Mouse (Mus musculus) c-Kit-positive CD71-negative TER-119-negative erythroid progenitor cells, embryonic 14.5 days (primary cell): ENCODE results near the gene Kcnq4.

ENCODE experiments used
- DNase-seq: peaks from one replicate; pipeline ENCODE4 v3.0.0-alpha.2; 2013; ENCODE audit warnings: low read depth

The Kcnq4 gene

DNA sequence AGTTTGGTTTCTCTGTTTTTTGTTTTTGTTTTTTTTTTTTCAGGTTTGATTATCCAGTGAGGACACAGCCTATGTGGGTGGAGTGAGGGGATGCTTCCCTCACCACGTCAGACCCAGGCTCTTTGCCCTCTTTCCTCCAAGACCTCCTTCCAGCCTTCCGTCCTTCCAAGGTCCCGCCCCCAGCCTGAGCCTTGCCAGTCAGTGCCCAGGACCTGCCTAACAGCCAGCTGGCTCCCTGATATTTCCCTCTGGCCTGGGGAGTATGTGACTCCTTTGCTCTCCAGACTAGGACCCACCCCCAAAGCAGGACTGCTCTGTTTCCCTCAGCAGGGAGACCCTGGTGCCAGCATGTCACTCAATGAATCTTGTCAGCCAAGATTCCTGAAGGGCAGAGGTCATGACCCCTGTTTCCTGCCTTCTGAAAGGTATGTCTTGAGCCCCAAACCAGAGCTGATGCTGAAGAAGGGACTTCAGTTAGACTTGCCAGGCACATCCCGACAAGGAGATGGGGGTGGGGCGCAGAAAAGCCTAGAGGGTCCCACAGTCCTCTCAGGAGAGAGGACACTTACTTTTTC lies 22.8 kb downstream of the Kcnq4 start:
- no peak for DNase-seq

DNA sequence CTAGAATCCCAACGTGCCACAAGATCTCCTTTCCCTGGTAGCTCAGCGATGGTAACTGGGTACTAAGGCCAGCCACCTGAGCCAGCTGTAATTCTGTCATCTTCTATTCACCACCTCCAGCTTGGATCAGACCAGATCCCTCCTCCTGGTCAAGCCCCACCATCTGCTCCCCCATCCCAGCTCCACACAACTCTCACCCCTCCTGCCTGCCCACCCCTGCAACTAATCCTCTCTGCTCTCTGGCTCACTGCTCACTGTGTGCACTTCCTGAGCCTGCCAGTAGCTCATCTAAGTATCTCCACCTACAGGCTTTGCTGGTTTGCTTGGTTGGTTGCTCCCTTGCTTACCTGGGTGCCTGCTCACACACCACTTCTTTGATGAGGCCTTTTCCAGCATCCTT lies 26.8 kb downstream of the Kcnq4 start:
- DNase-seq, result no peak

DNA sequence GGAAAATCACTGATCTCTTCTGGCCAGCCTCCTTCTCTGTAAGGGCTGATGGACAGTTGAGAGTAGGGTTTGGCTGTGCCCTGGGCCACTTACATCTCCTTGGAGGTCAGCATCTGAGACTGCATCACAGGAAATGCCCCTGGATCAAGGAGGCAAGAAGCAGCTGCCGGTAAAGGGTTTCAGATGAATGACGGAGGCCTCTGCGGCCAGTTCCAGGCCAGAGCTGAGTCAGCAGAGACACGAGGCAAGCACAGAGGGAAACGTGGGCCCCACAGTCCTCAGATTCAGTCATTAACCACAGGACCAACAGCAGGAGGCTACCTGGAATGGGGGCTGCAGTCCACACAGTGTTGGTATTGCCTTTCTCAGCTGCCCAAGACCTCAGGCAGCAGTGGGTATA lies 29.3 kb downstream of the Kcnq4 start:
- DNase-seq, result no peak

DNA sequence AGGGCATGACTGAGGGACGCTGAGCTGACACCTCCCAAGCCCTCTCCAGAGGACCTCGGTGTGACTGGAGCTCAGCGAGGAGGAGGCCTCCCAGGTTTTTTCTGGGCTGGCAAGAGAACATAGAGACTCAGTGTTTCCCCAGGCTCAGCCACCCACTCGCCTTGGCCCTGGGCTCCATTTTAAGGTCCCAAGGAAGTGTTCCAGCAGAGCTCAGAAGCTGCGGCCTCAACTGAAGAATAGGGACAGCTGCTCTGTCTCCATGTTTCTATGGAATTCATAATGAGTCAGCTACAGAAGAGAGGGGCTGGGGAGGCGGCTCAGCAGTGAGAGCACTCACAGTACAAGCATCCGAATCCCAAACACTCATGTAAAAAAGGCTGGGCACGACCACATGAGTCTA lies 30.8 kb downstream of the Kcnq4 start:
- DNase-seq, result no peak

DNA sequence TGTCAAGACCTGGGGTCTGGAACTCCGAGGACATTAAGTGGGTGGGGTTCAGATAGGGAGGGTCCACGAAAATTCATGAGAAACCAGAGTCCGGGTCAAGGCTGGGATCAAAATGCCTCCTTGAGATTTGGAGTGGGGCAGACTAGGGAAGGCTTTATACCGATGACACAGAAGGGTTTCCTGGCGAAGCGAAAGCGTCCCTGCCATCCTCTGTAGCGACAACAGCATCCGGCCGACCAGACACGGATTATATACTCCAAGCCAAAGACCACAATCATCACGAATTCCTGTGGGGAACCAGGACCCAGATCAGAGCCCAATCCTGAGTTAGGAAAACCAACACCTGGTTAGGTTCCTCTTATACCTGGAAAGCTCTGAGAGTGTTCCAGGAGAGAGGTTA lies 31.6 kb downstream of the Kcnq4 start:
- no peak for DNase-seq

DNA sequence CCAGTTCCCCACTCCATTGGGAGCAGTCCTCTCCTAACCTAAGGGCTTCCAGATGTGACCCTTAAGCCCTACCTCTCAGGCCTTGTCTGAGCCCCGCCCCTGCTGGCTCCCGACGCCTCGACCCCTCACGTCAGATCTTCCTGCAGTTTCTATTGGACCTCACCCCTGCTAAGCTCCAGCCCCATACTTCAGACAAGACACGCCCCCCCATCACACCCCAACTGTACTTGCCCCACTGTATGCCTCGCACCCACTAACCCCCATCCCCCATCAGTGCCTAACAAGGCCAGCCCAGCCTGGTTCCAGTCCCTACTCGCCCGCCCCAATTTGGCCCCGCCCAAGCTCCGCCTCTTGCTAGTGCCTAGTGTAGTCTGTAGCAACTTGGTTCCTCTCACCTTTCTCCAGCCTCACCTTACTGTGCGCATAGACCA lies 32.3 kb downstream of the Kcnq4 start:
- peak; percentile 28 for DNase-seq

DNA sequence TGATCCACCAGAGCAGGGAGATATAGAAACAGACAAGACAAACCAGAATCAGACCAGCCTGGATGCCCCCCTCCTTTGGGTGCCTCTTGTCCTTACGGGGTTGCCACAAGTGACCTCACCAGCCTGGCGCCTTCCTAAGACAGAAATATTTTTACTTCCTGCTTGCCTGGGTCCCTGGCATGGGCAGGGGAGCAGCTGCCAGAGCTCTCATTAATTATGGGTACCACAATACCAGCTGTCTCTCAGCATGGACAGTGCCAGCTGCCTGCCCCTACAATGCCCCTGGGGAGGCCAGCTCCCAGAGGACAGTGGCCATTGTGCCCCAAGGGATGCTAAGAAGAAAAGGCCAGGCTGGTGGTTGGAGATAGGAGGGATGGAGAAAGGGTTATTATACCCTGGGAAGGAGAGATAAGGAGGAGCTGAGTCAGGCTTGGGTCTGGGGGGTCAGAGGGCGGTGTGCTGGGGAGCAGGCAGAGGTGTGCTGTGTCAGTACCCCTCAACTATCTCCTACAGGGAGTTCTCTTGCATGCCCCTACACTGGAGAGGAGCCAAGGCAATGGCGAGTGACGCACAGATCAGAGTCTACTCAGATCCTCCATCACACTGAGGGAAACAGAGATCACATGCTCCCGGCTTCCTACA lies 34.4 kb downstream of the Kcnq4 start:
- DNase-seq, result no peak

DNA sequence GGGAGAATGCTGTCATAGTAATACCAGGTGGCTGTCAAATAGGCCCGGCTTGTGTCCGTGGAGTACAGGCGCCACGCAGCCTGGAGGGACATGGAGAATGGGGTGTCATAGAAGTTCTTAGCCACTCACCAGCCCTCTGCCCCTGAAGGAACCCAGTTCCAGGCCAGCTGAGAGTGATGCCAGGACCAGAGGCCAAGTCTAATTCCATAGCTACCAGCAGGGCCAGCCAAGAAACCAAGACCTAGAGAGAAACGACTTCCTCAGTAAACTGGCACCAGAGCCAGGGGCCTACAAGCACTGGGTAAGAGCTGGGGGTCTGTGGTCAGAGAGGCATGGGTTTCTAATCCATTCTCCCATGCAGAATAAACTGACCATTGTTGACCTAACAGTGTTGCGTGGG lies 35.4 kb downstream of the Kcnq4 start:
- no peak for DNase-seq

DNA sequence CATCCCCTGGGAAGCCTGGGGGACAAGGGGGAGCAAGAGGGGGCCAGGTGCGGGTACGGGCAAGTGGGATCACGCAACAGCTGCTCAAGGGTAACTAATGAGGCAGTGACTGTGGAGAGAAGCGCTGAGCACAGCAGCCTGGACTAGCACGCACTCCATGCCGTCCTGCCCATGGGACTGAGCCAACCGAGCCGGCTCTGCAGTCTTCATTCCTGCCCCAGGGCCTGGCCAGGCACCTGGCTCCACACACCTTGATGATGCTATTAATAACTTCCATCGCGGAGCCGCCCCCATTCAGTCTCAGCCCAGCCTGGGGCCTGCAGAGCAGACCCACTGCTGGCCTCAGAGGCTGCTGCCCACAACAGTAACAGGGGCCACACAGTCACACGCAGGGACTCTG lies 36.2 kb downstream of the Kcnq4 start:
- DNase-seq, result no peak

DNA sequence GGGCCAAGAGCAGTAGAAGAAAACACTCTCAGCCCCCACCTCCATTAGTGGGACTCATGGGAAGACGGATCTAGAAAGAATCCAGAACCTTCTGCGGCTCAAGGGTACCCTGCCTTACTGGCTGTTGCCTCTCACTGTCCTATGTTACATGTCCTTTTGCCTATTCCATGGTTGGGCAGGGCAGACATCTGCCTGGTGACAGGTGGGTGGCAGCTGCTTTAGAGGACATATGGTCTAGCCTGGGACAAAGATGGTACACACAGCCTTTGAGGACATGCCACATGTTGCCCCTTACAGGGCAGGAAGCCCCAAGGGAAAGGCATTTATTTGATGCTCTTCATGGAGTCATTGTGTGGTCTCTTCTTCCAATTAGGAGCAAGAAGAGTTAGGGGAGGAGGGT lies 45.9 kb downstream of the Kcnq4 start:
- no peak for DNase-seq

DNA sequence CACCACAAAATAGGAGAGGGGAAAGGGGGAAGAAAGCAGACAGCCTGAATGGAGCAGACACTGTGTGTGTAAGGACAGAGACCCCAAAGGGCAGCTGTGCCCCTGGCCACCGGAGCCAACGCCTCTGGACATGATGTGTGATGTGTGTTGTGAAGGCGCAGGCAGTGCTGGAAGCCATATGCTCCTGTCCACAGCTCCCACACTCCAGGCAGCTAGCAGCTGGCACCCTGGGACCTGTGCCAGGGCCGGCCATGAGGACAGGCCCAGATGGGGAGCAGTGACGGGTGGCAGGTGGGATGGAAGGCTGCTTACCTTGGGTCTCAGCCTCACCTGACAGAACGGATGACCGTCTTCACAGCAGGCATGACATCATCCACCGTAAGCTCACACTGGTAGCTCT lies 46.4 kb downstream of the Kcnq4 start:
- no peak for DNase-seq

DNA sequence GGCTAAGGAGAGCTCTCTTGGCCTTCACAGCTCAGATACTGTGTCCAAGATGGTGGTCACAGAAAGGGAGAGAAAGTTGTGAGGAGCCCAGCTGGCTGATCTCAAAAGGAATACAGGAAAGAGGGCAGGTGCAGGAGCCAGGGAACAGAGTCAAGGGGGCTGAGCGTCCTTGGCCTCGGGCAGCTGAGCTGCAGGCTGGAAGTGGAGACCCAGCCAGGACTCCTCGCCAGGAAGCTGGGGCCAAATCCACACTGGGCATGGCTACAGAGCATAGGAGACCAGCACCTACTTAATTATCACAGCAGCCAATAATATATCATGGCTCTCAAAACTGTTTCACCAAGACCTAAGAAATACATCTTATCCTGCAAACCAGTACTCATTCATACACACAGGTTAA lies 47.2 kb downstream of the Kcnq4 start:
- no peak for DNase-seq

DNA sequence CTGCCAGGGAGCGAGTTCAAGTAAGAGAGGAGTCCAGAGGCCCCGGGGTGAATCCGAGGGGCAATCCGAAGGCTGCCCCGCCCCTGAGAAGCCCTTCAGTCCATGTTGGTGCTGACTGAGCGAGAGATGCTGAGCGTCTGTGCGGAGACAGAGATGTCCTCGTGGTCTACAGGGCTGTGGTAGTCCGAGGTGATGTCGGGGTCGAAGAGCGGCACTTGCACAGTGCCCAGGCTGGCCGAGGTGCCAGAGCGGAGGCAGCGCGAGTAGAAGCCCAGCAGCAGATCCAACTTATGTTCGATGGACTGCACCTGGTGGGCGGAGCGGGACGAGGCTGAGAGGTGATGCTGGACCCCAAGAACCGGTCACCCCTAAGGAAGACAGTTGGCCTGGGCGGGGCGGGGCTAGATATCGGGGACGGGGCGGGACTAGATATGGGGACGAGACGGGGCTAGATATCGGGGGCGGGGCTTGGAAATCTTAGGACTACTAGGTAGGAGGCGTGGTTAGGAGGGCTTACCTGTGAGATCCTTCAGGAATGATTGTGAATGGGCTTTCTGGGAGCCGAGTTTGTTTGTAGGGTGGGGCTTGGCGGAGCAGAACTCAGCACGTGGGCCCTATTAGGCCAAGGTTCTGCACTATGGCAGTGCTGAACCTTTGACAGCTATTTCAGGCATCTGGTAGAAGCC lies 50.5 kb downstream of the Kcnq4 start:
- DNase-seq, result no peak

DNA sequence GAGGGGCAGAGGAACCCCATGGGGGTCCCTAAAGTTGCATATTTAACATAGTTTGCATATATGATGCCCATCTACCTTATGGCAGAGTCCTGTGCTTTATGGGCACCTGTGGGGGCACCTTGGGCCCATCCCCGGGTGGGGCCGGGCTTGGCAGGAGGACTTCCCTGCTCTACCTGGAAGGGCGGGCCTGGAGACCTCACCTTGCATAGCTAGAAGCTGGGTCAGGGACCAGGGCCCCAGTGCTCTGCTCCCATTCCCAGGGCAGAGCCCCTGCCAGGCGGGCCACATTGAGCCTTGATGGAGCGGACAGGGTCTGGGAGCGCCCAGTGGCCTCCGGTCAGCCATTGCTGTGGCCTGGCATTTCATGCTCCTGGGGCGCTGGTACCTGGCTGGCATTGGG lies 51.1 kb downstream of the Kcnq4 start:
- DNase-seq, result no peak

DNA sequence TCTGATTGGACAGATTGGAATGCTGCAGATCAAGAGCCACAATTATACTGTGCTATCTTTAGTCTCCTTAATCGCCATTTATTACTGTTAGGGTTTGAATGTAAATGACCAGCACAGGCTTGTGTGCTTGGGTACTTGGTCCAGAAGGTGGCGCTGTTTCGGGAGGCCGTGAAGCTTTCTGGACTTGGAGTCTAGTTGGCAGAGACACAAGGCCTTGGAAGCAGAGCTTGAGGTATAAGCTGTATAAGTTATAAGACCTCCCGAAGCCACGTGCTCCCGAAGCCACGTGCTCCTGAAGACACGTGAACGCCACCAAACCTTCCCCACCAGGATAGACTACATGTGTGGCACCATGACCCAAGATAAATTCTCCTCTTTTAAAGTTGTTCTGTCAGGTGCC lies 55.7 kb downstream of the Kcnq4 start:
- no peak for DNase-seq

DNA sequence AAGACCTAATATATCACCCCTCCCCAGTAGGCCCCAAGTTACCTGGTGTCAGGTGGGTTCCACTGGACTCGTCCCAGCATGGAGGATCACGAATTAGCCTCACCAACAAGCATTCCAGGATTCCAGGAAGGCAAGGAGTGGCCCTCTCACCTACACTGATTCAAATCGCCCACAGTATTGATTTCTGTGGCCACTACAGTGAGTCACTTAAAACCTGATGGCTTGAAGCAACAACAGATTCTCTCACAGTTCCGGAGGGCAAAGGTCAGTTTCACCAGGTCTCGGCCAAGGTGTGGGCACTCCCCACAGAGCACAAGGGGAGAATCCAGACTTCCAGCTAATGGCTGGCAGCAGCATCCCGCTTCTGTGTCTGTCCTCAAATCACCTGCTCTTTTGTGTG lies 59.1 kb downstream of the Kcnq4 start:
- no peak for DNase-seq

DNA sequence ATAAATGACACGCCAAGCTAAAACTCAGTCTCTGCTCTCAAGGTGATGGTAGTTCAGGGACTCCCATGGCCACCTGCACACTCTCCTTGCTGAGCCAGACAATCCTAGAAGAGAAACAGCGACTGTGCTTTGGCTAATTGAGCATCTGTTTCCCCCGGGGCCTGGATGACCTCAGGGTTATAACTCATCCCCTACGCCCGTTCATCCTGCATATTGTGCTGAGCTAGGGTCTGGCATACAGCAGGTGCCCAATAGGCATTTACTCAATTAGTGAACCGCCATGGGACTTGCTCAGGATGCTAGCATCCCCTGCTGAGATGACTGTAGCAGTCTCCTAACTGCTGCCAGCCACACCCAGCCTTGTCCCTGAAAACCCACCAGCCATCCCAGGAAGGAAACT lies 61.1 kb downstream of the Kcnq4 start:
- no peak for DNase-seq

DNA sequence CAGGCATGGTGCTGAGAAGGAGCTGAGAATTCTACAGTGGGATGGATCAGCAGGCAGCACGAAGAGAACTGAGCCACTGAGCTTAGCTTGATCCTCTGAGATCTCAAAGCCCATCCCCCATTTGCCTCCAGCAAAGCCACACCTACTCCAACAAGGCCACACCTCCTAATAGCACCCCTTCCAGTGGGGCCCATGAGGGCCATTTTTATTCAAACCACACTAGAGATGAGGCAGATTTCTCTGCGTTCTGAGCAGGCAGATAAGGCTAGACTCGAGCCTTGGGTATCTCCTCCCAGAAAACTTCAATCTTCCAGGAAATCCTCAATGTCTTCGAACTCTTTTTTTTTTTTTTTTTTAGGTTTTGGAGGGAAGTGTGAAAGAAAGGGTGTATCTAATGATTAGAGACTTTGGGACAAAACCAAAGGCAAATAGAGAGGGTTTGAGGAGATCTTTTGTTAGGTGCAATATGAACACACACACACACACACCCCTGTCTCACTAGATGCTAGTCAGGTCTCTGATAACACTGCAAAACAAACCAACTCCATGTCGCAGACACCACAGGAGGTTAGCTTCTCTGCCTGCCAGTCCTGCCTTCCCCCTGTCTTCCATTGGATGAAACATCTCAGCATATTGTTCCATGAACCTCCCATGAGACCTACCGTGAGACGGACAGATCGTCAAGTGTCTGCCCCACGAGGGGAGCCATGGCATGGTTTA lies 65.0 kb downstream of the Kcnq4 start:
- no peak for DNase-seq

DNA sequence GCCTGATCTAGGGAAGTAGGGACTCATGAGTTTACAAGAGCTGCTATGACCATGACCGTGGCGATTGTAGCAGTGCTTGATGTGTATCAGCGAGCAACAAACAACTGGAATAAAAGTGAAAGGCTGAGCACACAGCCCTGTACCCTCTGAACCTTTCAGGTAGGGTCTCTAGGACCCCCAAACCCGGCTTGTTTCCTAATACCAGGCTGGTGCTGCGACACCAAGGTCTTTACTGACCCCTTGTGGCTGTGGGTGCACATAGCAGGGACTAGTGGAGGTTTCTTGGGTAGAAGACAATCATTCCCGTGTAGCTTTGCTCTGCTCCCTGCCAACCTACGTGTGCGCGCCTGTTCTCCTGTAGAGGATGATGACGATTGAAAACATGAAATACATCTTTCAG lies 66.2 kb downstream of the Kcnq4 start:
- DNase-seq, result no peak

DNA sequence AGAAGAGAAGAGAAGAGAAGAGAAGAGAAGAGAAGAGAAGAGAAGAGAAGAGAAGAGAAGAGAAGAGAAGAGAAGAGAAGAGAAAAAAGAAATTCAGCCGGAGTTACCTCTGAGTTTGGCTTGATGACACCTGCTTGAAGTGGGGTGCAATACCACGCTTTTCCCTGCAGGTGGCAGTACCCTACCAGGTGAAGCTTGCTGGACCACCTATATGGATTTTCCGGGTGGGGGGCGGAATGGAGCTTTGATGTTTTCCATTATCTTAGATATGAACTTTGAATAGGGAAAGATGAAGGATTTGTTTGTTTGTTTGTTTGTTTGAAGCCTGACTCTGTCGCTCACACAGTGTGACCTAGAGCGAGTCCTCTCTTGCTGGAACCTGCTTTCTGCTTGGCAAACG lies 67.5 kb downstream of the Kcnq4 start:
- no peak for DNase-seq

DNA sequence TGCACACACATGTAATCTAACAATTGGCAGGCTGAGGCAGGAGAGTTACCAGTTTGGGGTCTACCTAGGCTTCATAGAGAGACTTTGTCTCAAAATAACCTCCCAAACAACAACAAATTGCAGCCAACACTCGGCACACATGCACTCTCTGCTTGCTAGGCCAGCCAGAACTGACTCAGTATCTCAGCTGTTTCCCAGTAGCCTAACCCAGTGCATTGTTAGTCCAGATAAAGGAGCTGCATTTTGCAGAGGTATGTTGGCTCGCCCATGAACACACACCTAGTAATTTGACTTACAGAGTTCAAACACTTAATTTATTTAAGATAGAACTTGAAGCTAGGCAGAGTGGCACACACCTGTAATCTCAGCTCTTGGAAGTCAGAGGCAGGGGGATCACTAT lies 72.8 kb downstream of the Kcnq4 start:
- no peak for DNase-seq

DNA sequence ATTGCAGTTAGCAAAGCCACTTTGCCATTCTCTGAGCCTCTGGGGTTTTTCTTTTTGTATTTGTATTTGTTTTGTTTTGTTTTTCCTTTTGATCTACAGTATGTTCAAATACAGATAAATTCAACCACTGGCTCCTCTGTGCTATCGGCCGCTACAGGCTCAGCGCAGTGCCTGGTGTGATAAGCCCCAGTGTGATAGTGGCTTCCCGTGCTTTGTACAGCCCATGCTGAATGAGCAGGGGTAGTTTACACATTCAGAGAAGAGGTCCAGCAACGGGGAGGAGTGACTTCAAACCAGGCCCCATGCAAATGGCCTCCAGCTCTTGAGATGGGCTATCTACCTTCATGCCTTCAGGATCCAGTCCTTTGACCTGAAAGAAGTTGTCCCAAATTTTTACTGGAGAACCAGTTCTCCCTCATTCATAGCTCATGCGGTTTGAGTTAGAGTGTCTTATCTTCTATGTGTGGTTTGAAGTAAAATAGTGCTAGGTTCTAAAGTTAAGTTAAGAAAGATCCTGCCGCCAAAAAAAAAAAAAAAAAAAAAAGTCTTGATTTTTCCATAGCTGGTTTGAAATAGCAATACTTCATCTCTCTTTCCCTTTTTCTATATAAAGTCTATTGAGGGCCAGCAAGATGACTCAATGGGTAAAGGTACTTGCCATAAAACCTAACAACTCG lies 73.5 kb downstream of the Kcnq4 start:
- no peak for DNase-seq

DNA sequence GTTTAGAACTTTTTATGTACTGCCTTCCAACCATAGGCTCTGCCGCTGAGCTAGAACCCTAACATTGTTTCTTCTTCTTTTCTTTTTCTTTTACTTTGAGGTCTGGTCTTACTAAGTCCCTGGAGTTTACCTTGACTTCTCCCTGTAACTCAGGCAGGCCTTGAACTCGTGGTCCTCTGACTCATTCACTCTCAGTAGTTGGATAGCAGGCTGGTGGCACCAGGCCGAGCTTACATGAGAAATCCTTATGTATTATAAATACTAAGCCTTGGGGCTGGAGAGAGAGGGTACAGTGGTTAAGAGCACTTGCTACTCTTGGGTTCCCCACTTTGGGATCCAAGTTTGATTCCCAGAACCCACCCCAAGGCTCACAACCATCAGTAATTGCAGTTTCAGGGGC lies 74.8 kb downstream of the Kcnq4 start:
- DNase-seq, result no peak
